Mouse (Mus musculus) forebrain, embryonic 10.5 days (tissue): ENCODE measurements around the gene A430078G23Rik. TPM values are rescaled to one million over a fixed set of nuclear protein-coding genes. Genes with fewer than 3 reads are reported as not detected.
"Not testable (repeated sequence)": the region's sequence is repeated elsewhere in the genome, so short reads cannot be mapped to it uniquely, and the experiment has no call there.

Experiments
- DNase-seq: peaks from one replicate; pipeline ENCODE4 v3.0.0-alpha.2; 2017; ENCODE audit warnings: low spot score; ENCODE audit errors: extremely low spot score
- H3K27ac ChIP-seq: fragments of 300-500 bp; sonication (generic); 2 replicates; pipeline ENCODE4 v1.5.1; 2016; ENCODE audit warnings: mild to moderate bottlenecking
- H3K27me3 ChIP-seq: fragments of 300-500 bp; sonication (generic); 2 replicates; pipeline ENCODE4 v1.6.1; 2016; ENCODE audit warnings: mild to moderate bottlenecking; ENCODE audit not compliant: poor library complexity, severe bottlenecking
- H3K36me3 ChIP-seq: fragments of 300-500 bp; sonication (generic); replicated peaks from 2 replicates; pipeline ENCODE4 v1.6.1; 2016; ENCODE audit warnings: mild to moderate bottlenecking, moderate library complexity
- H3K4me1 ChIP-seq: fragments of 300-500 bp; sonication (generic); 2 replicates; pipeline ENCODE4 v1.6.1; 2016
- H3K4me3 ChIP-seq: fragments of 300-500 bp; sonication (generic); 2 replicates; pipeline ENCODE4 v1.5.1; 2016; ENCODE audit warnings: mild to moderate bottlenecking, moderate library complexity
- H3K9me3 ChIP-seq: fragments of 300-500 bp; sonication (generic); 2 replicates; pipeline ENCODE4 v1.6.1; 2016; ENCODE audit warnings: mild to moderate bottlenecking, moderate library complexity
- WGBS: fragments of 180-500 bp; shearing (Covaris S2); methylation state at CpG from one replicate; pipeline ENCODE4 v1.1.7; 2016; 5-methylcytosine and 5-hydroxymethylcytosine counted together
- polyA plus RNA-seq: library from polyadenylated mRNA; unstranded; fragments of >200 nt; fragmentation: Nextera tagmentation; extraction: Ambion mirVana; gene quantifications from 2 replicates; pipeline ENCODE4 v1.2.1, GENCODE M21; 2016

Gene A430078G23Rik
- polyA plus RNA-seq, result not detected in 2 replicates

- no peaks in the 10 kb centered on the region for H3K36me3 ChIP-seq
- H3K4me1 ChIP-seq, result no peaks in the 10 kb centered on the region
- no peak for DNase-seq
- H3K27me3 ChIP-seq, result no peaks in the 10 kb centered on the region
- no peak within 1 kb of the TSS for H3K27ac ChIP-seq
- WGBS, result 87% methylated on average over 13 of the region's 13 CpGs
- H3K4me3 ChIP-seq, result no peak within 1 kb of the TSS
- H3K9me3 ChIP-seq, result peaks cover 5% of the 10 kb centered on the region; the same call in 1 of the 2 replicates
These were observed at the start of gene A430078G23Rik for GRCm38 (mm10) chr8:3353189-3353810. A430078G23Rik (plus strand) TSS chr8:3353415.

GRCm38 (mm10) chr8:3308205-3308800 is 44.9 kb upstream of the A430078G23Rik start:
- H3K27ac ChIP-seq, H3K27me3 ChIP-seq, H3K4me1 ChIP-seq, H3K4me3 ChIP-seq, DNase-seq, H3K36me3 ChIP-seq: not testable (repeated sequence)
- H3K9me3 ChIP-seq, result peaks cover 28% of the 10 kb centered on the region
- WGBS, result 93% methylated on average over 13 of the region's 13 CpGs

- Histone ChIP-seq H3K4me1 (no peaks in the 10 kb centered on the region), H3K9me3 (peaks cover 28% of the 10 kb centered on the region), H3K27me3 (no peaks in the 10 kb centered on the region), H3K4me3 (no peak overlapping the region), H3K36me3 (no peaks in the 10 kb centered on the region), H3K27ac (no peak overlapping the region)
- DNase-seq, result no peak
- 92% methylated on average over 11 of the region's 11 CpGs for WGBS
These were observed 43.6 kb upstream of the A430078G23Rik start for GRCm38 (mm10) chr8:3309636-3310035.

- Histone ChIP-seq H3K27me3 (no peaks in the 10 kb centered on the region), H3K36me3 (no peaks in the 10 kb centered on the region), H3K4me3 (no peak overlapping the region), H3K27ac (no peak overlapping the region), H3K9me3 (peaks cover 16% of the 10 kb centered on the region), H3K4me1 (no peaks in the 10 kb centered on the region)
- no peak for DNase-seq
- 87% methylated on average over 4 of the region's 4 CpGs for WGBS
These were observed 41.7 kb upstream of the A430078G23Rik start for GRCm38 (mm10) chr8:3311482-3311881.

- H3K27me3 ChIP-seq, H3K27ac ChIP-seq, H3K36me3 ChIP-seq, H3K4me3 ChIP-seq, H3K9me3 ChIP-seq, DNase-seq, H3K4me1 ChIP-seq: not testable (repeated sequence)
- 83% methylated on average over 1 of the region's 1 CpGs for WGBS
These were observed 39.8 kb upstream of the A430078G23Rik start for GRCm38 (mm10) chr8:3313417-3313816.

GRCm38 (mm10) chr8:3313843-3314242 is 39.4 kb upstream of the A430078G23Rik start:
- no peaks in the 10 kb centered on the region for H3K36me3 ChIP-seq
- peaks cover 6% of the 10 kb centered on the region; the same call in 1 of the 2 replicates for H3K9me3 ChIP-seq
- no peaks in the 10 kb centered on the region for H3K27me3 ChIP-seq
- 82% methylated on average over 3 of the region's 3 CpGs for WGBS
- no peak for DNase-seq
- no peak overlapping the region for H3K4me3 ChIP-seq
- H3K4me1 ChIP-seq, result no peaks in the 10 kb centered on the region
- H3K27ac ChIP-seq, result no peak overlapping the region

GRCm38 (mm10) chr8:3314345-3314744 is 38.9 kb upstream of the A430078G23Rik start:
- WGBS, result 93% methylated on average over 2 of the region's 2 CpGs
- no peak for DNase-seq
- Histone ChIP-seq H3K27me3 (no peaks in the 10 kb centered on the region), H3K4me1 (no peaks in the 10 kb centered on the region), H3K4me3 (no peak overlapping the region), H3K27ac (no peak overlapping the region), H3K36me3 (no peaks in the 10 kb centered on the region), H3K9me3 (peaks cover 6% of the 10 kb centered on the region; the same call in 1 of the 2 replicates)

GRCm38 (mm10) chr8:3316585-3316984 is 36.6 kb upstream of the A430078G23Rik start:
- no peak for DNase-seq
- Histone ChIP-seq H3K27me3 (no peaks in the 10 kb centered on the region), H3K4me1 (no peaks in the 10 kb centered on the region), H3K36me3 (no peaks in the 10 kb centered on the region), H3K9me3 (peaks cover 4% of the 10 kb centered on the region; the same call in 1 of the 2 replicates), H3K4me3 (no peak overlapping the region), H3K27ac (no peak overlapping the region)
- 92% methylated on average over 5 of the region's 5 CpGs for WGBS

GRCm38 (mm10) chr8:3319267-3319666 is 33.9 kb upstream of the A430078G23Rik start:
- 92% methylated on average over 11 of the region's 11 CpGs for WGBS

GRCm38 (mm10) chr8:3324253-3324652 is 29.0 kb upstream of the A430078G23Rik start:
- no peak overlapping the region for H3K4me3 ChIP-seq
- 90% methylated on average over 2 of the region's 2 CpGs for WGBS
- no peak for DNase-seq
- no peaks in the 10 kb centered on the region for H3K9me3 ChIP-seq
- no peak overlapping the region for H3K27ac ChIP-seq
- H3K27me3 ChIP-seq, result no peaks in the 10 kb centered on the region
- no peaks in the 10 kb centered on the region for H3K36me3 ChIP-seq
- H3K4me1 ChIP-seq, result no peaks in the 10 kb centered on the region

More at GRCm38 (mm10) chr8:3319267-3319666, 33.9 kb upstream of the A430078G23Rik start:
- not testable (repeated sequence) for DNase-seq, H3K27me3 ChIP-seq, H3K4me1 ChIP-seq, H3K27ac ChIP-seq, H3K4me3 ChIP-seq, H3K36me3 ChIP-seq, H3K9me3 ChIP-seq

GRCm38 (mm10) chr8:3327056-3327455 is 26.2 kb upstream of the A430078G23Rik start:
- no peak overlapping the region for H3K4me3 ChIP-seq
- DNase-seq, result no peak
- no peak overlapping the region for H3K27ac ChIP-seq
- H3K4me1 ChIP-seq, result no peaks in the 10 kb centered on the region
- WGBS, result 79% methylated on average over 1 of the region's 1 CpGs
- H3K27me3 ChIP-seq, result no peaks in the 10 kb centered on the region
- H3K9me3 ChIP-seq, result no peaks in the 10 kb centered on the region
- no peaks in the 10 kb centered on the region for H3K36me3 ChIP-seq

GRCm38 (mm10) chr8:3327538-3328245 is 25.5 kb upstream of the A430078G23Rik start:
- WGBS, result 82% methylated on average over 8 of the region's 8 CpGs
- no peaks in the 10 kb centered on the region for H3K9me3 ChIP-seq
- no peak overlapping the region for H3K4me3 ChIP-seq
- no peak overlapping the region for H3K27ac ChIP-seq
- H3K27me3 ChIP-seq, result no peaks in the 10 kb centered on the region
- no peaks in the 10 kb centered on the region for H3K4me1 ChIP-seq
- no peaks in the 10 kb centered on the region for H3K36me3 ChIP-seq
- no peak for DNase-seq

GRCm38 (mm10) chr8:3330662-3331061 is 22.6 kb upstream of the A430078G23Rik start:
- H3K4me1 ChIP-seq, result no peaks in the 10 kb centered on the region

More at GRCm38 (mm10) chr8:3330662-3331061, 22.6 kb upstream of the A430078G23Rik start:
- peak; percentile 23 for DNase-seq
- Histone ChIP-seq H3K27me3 (no peaks in the 10 kb centered on the region), H3K9me3 (no peaks in the 10 kb centered on the region), H3K4me3 (no peak overlapping the region), H3K27ac (no peak overlapping the region), H3K36me3 (no peaks in the 10 kb centered on the region)
- 59% methylated on average over 6 of the region's 6 CpGs for WGBS
